ENCODE assay signal across 7 mouse cellular contexts in genomic region chr9:119357331-119358057, GRCm38 (mm10). TPM values are rescaled to one million over a fixed set of nuclear protein-coding genes. Genes with fewer than 3 reads are reported as not detected.
A peak's percentile ranks its signal among the peaks of the same experiment; 100 is the strongest.
DNase-seq lines count a peak whose midpoint lies in the region; ATAC-seq and TF ChIP-seq lines count a peak whose summit lies in the region.

TSS of gene Xylb (plus strand) at chr9:119357381.

- ATAC-seq in embryonic facial prominence, embryonic 12.5 days (ENCODE audit: insufficient number of reproducible peaks, insufficient read depth, low FRiP score, low TSS enrichment), result peak; percentile 79
- peak; percentile 77 for ATAC-seq in limb, embryonic 12.5 days (ENCODE audit: insufficient number of reproducible peaks, insufficient read depth, low FRiP score, low TSS enrichment, low read depth)
- peak; percentile 88 for ATAC-seq in midbrain, embryonic 15.5 days (replicated peaks)

- no peaks in the 10 kb centered on the region for H3K9me3 ChIP-seq in embryonic facial prominence, embryonic 12.5 days
- no peaks in the 10 kb centered on the region for H3K9me3 ChIP-seq in limb, embryonic 12.5 days
- H3K9me3 ChIP-seq in midbrain, embryonic 15.5 days, result no peaks in the 10 kb centered on the region

- peak; percentile 96 for DNase-seq in adrenal gland, postnatal 25 days
- DNase-seq in heart, adult 18-20 months, result peak; percentile 93 to 97
- peak; percentile 97 for DNase-seq in kidney, adult 2 months
- peak; percentile 35 to 84 for DNase-seq in spleen, adult 2 months (ENCODE audit: low read depth in 1 of 2, low spot score in 2 of 2)

- H3K36me3 ChIP-seq in embryonic facial prominence, embryonic 12.5 days, result no peaks in the 10 kb centered on the region
- no peaks in the 10 kb centered on the region; the same call in 1 of the 2 replicates for H3K36me3 ChIP-seq in kidney, adult 2 months (ENCODE audit: control insufficient read depth, insufficient read depth, low read length)
- peaks cover 10% of the 10 kb centered on the region for H3K36me3 ChIP-seq in limb, embryonic 12.5 days
- no peaks in the 10 kb centered on the region for H3K36me3 ChIP-seq in midbrain, embryonic 15.5 days (replicated peaks)
- no peaks in the 10 kb centered on the region for H3K36me3 ChIP-seq in spleen, adult 2 months (ENCODE audit: control insufficient read depth, insufficient read depth, low read length)

- peak within 1 kb of the TSS; percentile 62 for H3K4me3 ChIP-seq in embryonic facial prominence, embryonic 12.5 days
- H3K4me3 ChIP-seq in kidney, adult 2 months (ENCODE audit: insufficient read depth, low read depth, low read length), result peak within 1 kb of the TSS; percentile 69
- H3K4me3 ChIP-seq in limb, embryonic 12.5 days (replicated peaks), result peak within 1 kb of the TSS; percentile 75
- peak within 1 kb of the TSS; percentile 74 for H3K4me3 ChIP-seq in midbrain, embryonic 15.5 days
- peak within 1 kb of the TSS; percentile 65 for H3K4me3 ChIP-seq in spleen, adult 2 months (ENCODE audit: extremely low read depth, insufficient read depth, insufficient read length)

- no peaks in the 10 kb centered on the region for H3K4me1 ChIP-seq in embryonic facial prominence, embryonic 12.5 days
- no peaks in the 10 kb centered on the region; the same call in 1 of the 2 replicates for H3K4me1 ChIP-seq in kidney, adult 2 months (ENCODE audit: control insufficient read depth, insufficient read depth, low read length)
- H3K4me1 ChIP-seq in limb, embryonic 12.5 days (replicated peaks), result peaks cover 7% of the 10 kb centered on the region
- peaks cover 7% of the 10 kb centered on the region; the same call in 1 of the 2 replicates for H3K4me1 ChIP-seq in midbrain, embryonic 15.5 days
- peaks cover 3% of the 10 kb centered on the region; the same call in 1 of the 2 replicates for H3K4me1 ChIP-seq in spleen, adult 2 months (ENCODE audit: control insufficient read depth, insufficient read depth, insufficient read length)

- no peaks in the 10 kb centered on the region for H3K27me3 ChIP-seq in embryonic facial prominence, embryonic 12.5 days
- H3K27me3 ChIP-seq in kidney, adult 2 months (replicated peaks; ENCODE audit: control insufficient read depth, insufficient read depth, low read length), result no peaks in the 10 kb centered on the region
- H3K27me3 ChIP-seq in limb, embryonic 12.5 days, result no peaks in the 10 kb centered on the region
- H3K27me3 ChIP-seq in midbrain, embryonic 15.5 days (replicated peaks), result no peaks in the 10 kb centered on the region
- no peaks in the 10 kb centered on the region for H3K27me3 ChIP-seq in spleen, adult 2 months (ENCODE audit: control insufficient read depth, insufficient read depth, low read length)

- peak; percentile 79 for TF ChIP-seq CTCF in kidney, adult 2 months (conservative IDR thresholded peaks at IDR 0.05; ENCODE audit: insufficient read depth, insufficient read length, low read depth, low read length)
- peak; percentile 52; the same call in 1 of the 2 replicates for TF ChIP-seq CTCF in spleen, adult 2 months (IDR thresholded peaks at IDR 0.05; ENCODE audit: extremely low read depth, insufficient read depth, insufficient read length, insufficient replicate concordance)

- WGBS in embryonic facial prominence, embryonic 12.5 days, result 3% methylated on average over 64 of the region's 65 CpGs
- WGBS in kidney, adult 2 months, result 2% methylated on average over 65 of the region's 65 CpGs
- WGBS in limb, embryonic 12.5 days, result 3% methylated on average over 65 of the region's 65 CpGs
- WGBS in midbrain, embryonic 15.5 days, result 2% methylated on average over 63 of the region's 65 CpGs
- 3% methylated on average over 65 of the region's 65 CpGs for WGBS in spleen, adult 2 months

- peak; percentile 65 for TF ChIP-seq POLR2A in kidney, adult 2 months (IDR thresholded peaks at IDR 0.05; ENCODE audit: low read depth, low read length)
- TF ChIP-seq POLR2A in spleen, adult 2 months (IDR thresholded peaks at IDR 0.05; ENCODE audit: low read depth, low read length), result no peak

- peak within 1 kb of the TSS; percentile 79 for H3K9ac ChIP-seq in embryonic facial prominence, embryonic 12.5 days
- H3K9ac ChIP-seq in limb, embryonic 12.5 days (replicated peaks), result peak within 1 kb of the TSS; percentile 74
- H3K9ac ChIP-seq in midbrain, embryonic 15.5 days, result peak within 1 kb of the TSS; percentile 65

- H3K4me2 ChIP-seq in embryonic facial prominence, embryonic 12.5 days (replicated peaks), result peak within 1 kb of the TSS; percentile 90
- H3K4me2 ChIP-seq in limb, embryonic 12.5 days, result peak within 1 kb of the TSS; percentile 90
- H3K4me2 ChIP-seq in midbrain, embryonic 15.5 days, result peak within 1 kb of the TSS; percentile 91

- H3K27ac ChIP-seq in embryonic facial prominence, embryonic 12.5 days, result no peak within 1 kb of the TSS
- H3K27ac ChIP-seq in kidney, adult 2 months (ENCODE audit: insufficient read depth, low read depth, low read length), result peak within 1 kb of the TSS; percentile 64
- no peak within 1 kb of the TSS for H3K27ac ChIP-seq in limb, embryonic 12.5 days
- H3K27ac ChIP-seq in midbrain, embryonic 15.5 days, result no peak within 1 kb of the TSS
- no peak within 1 kb of the TSS for H3K27ac ChIP-seq in spleen, adult 2 months (ENCODE audit: insufficient read depth, low read length)

RNA-seq across cellular contexts. Expression of gene Xylb, which starts in this region (rescaled TPM):
- 1.3 and 2.6 TPM in 2 replicates for total RNA-seq in adrenal gland, postnatal 25 days (2021)
- 6.6 and 6.7 TPM in 2 replicates for polyA plus RNA-seq in embryonic facial prominence, embryonic 12.5 days (2016; fragmentation: Nextera tagmentation; extraction: Ambion mirVana)
- under 1 TPM; 0.26 to 0.30 TPM for total RNA-seq in heart, adult 18-20 months (2021)
- 449 and 451 TPM in 2 replicates for polyA plus RNA-seq in kidney, adult 2 months (2012; rRNA removed)
- polyA plus RNA-seq in limb, embryonic 12.5 days (2016; fragmentation: Nextera tagmentation; extraction: Ambion mirVana), result 7.6 and 8.3 TPM in 2 replicates
- polyA plus RNA-seq in midbrain, embryonic 15.5 days (2015; fragmentation: Nextera tagmentation; extraction: Ambion mirVana), result 2.7 TPM in 2 replicates
- polyA plus RNA-seq in spleen, adult 2 months (2012; rRNA removed), result 1.3 and 2.0 TPM in 2 replicates

Comparison
In these comparisons a context has a peak if more than half of its experiments do, and no peak if none do; other contexts are left out.
1. RNA of gene Xylb (polyA plus RNA-seq): 449 to 451 TPM in kidney, adult 2 months; 7.6 to 8.3 TPM in limb, embryonic 12.5 days, 6.6 to 6.7 TPM in embryonic facial prominence, embryonic 12.5 days, 2.7 TPM in midbrain, embryonic 15.5 days and 1.3 to 2.0 TPM in spleen, adult 2 months; every median in the first group is over 10 times any median in the second.
2. Peak in DNase-seq in heart, adult 18-20 months; RNA of the gene not detected or under 1 TPM.
3. Peak in every context shown above with its lines, with median percentiles within 50 percentile points of each other: DNase-seq, ATAC-seq, H3K4me2 ChIP-seq, H3K4me3 ChIP-seq and H3K9ac ChIP-seq.